Comparison of ENCODE assay signal across 16 mouse cellular contexts in genomic region chr10:80317011-80317410, GRCm38 (mm10). TPM values are rescaled to one million over a fixed set of nuclear protein-coding genes. Genes with fewer than 3 reads are reported as not detected.
A peak's percentile ranks its signal among the peaks of the same experiment; 100 is the strongest.
DNase-seq lines count a peak whose midpoint lies in the region; ATAC-seq lines count a peak whose summit lies in the region.
"Had no signal": no experiment of that assay in that cellular context is flagged by ENCODE, and none has a peak within 500 bp of the region (broad histone marks: within the 10 kb centered on the region; RNA-seq: fewer than 3 reads in every experiment).

No protein-coding gene starts in this region.

- 55% methylated on average over 10 of the region's 10 CpGs for WGBS in heart, embryonic 12.5 days
- 52% methylated on average over 10 of the region's 10 CpGs for WGBS in limb, embryonic 13.5 days
- 58% methylated on average over 10 of the region's 10 CpGs for WGBS in limb, embryonic 10.5 days
- WGBS in embryonic facial prominence, embryonic 13.5 days = 57% methylated on average over 10 of the region's 10 CpGs
- WGBS in liver, embryonic 16.5 days (ENCODE audit: insufficient replicate concordance) = 19% methylated on average over 10 of the region's 10 CpGs

- H3K27me3 ChIP-seq in heart, embryonic 12.5 days (replicated peaks) = peaks cover 61% of the 10 kb centered on the region
- H3K27me3 ChIP-seq in limb, embryonic 13.5 days = peaks cover 60% of the 10 kb centered on the region
- peaks cover 68% of the 10 kb centered on the region for H3K27me3 ChIP-seq in limb, embryonic 10.5 days (ENCODE audit: low read depth, poor library complexity, severe bottlenecking)
- H3K27me3 ChIP-seq in embryonic facial prominence, embryonic 13.5 days = peaks cover 58% of the 10 kb centered on the region
- peaks cover 48% of the 10 kb centered on the region for H3K27me3 ChIP-seq in liver, embryonic 16.5 days (ENCODE audit: control insufficient read depth, insufficient read depth, low read depth, low read length)
- H3K27me3 ChIP-seq: CH12.LX; midbrain, embryonic 13.5 days had no signal

- ATAC-seq in heart, embryonic 12.5 days (ENCODE audit: insufficient number of reproducible peaks, low FRiP score) = no peak
- no peak for ATAC-seq in limb, embryonic 13.5 days (ENCODE audit: low FRiP score, low read depth)
- no peak for ATAC-seq in embryonic facial prominence, embryonic 13.5 days (ENCODE audit: insufficient number of reproducible peaks, insufficient read depth, low FRiP score, low TSS enrichment, low read depth)
- ATAC-seq in liver, embryonic 16.5 days (ENCODE audit: low read depth) = no peak
- ATAC-seq: intestine, postnatal 0 days had no signal

- no peaks in the 10 kb centered on the region for H3K9me3 ChIP-seq in heart, embryonic 12.5 days (replicated peaks)
- no peaks in the 10 kb centered on the region for H3K9me3 ChIP-seq in limb, embryonic 13.5 days
- H3K9me3 ChIP-seq in limb, embryonic 10.5 days (replicated peaks) = no peaks in the 10 kb centered on the region
- no peaks in the 10 kb centered on the region for H3K9me3 ChIP-seq in embryonic facial prominence, embryonic 13.5 days
- no peaks in the 10 kb centered on the region for H3K9me3 ChIP-seq in liver, embryonic 16.5 days (replicated peaks; ENCODE audit: control insufficient read depth, low read length)
- H3K9me3 ChIP-seq: midbrain, embryonic 13.5 days had no signal

- no peak for DNase-seq in heart, postnatal 25 days (ENCODE audit: low spot score)
- DNase-seq in limb, embryonic 10.5 days (ENCODE audit: low spot score) = no peak
- DNase-seq in right cerebral cortex, postnatal 14 days = no peak
- DNase-seq: adrenal gland, postnatal 36 days; kidney, postnatal 4 days; lung, embryonic 14.5 days; right cerebral cortex, postnatal 25 days; thymus, postnatal 4 days had no signal

- H3K4me2 ChIP-seq in heart, embryonic 12.5 days = peak overlapping the region; percentile 14; the same call in 1 of the 2 replicates
- no peak overlapping the region for H3K4me2 ChIP-seq in limb, embryonic 13.5 days (replicated peaks)
- no peak overlapping the region for H3K4me2 ChIP-seq in embryonic facial prominence, embryonic 13.5 days
- H3K4me2 ChIP-seq in liver, embryonic 16.5 days (ENCODE audit: low read depth, low read length) = peak overlapping the region; percentile 32
- H3K4me2 ChIP-seq: lung, embryonic 14.5 days; midbrain, embryonic 13.5 days had no signal

- 0 out of 2 replicates have a peak overlapping the region, but pooled peaks have one; percentile 1 for H3K4me3 ChIP-seq in heart, embryonic 12.5 days
- H3K4me3 ChIP-seq in limb, embryonic 13.5 days = no peak overlapping the region
- no peak overlapping the region for H3K4me3 ChIP-seq in limb, embryonic 10.5 days
- H3K4me3 ChIP-seq in embryonic facial prominence, embryonic 13.5 days = no peak overlapping the region
- H3K4me3 ChIP-seq in liver, embryonic 16.5 days (ENCODE audit: low read depth, low read length) = no peak overlapping the region
- H3K4me3 ChIP-seq: midbrain, embryonic 13.5 days had no signal

- peaks cover 17% of the 10 kb centered on the region for H3K36me3 ChIP-seq in heart, embryonic 12.5 days
- H3K36me3 ChIP-seq in limb, embryonic 13.5 days = peaks cover 19% of the 10 kb centered on the region
- H3K36me3 ChIP-seq in limb, embryonic 10.5 days = peaks cover 22% of the 10 kb centered on the region
- H3K36me3 ChIP-seq in embryonic facial prominence, embryonic 13.5 days = peaks cover 33% of the 10 kb centered on the region
- peaks cover 5% of the 10 kb centered on the region; the same call in 1 of the 2 replicates for H3K36me3 ChIP-seq in liver, embryonic 16.5 days (ENCODE audit: control insufficient read depth, insufficient read depth)

- H3K9ac ChIP-seq in heart, embryonic 12.5 days = 0 out of 2 replicates have a peak overlapping the region, but pooled peaks have one; percentile 14
- H3K9ac ChIP-seq in limb, embryonic 13.5 days = 0 out of 2 replicates have a peak overlapping the region, but pooled peaks have one; percentile 31
- 0 out of 2 replicates have a peak overlapping the region, but pooled peaks have one; percentile 55 for H3K9ac ChIP-seq in embryonic facial prominence, embryonic 13.5 days
- H3K9ac ChIP-seq in liver, embryonic 16.5 days (ENCODE audit: low read depth, low read length) = peak overlapping the region; percentile 31
- H3K9ac ChIP-seq: lung, embryonic 14.5 days had no signal

- H3K27ac ChIP-seq in heart, embryonic 12.5 days (ENCODE audit: poor library complexity, severe bottlenecking) = 0 out of 2 replicates have a peak overlapping the region, but pooled peaks have one; percentile 2
- H3K27ac ChIP-seq in limb, embryonic 13.5 days = no peak overlapping the region
- H3K27ac ChIP-seq in limb, embryonic 10.5 days = no peak overlapping the region
- no peak overlapping the region for H3K27ac ChIP-seq in embryonic facial prominence, embryonic 13.5 days
- H3K27ac ChIP-seq in liver, embryonic 16.5 days (ENCODE audit: low read length) = no peak overlapping the region

- intact Hi-C loops in heart, postnatal 25 days (cut with DNase I) = no loop called here

- H3K4me1 ChIP-seq in heart, embryonic 12.5 days (replicated peaks) = peaks cover 54% of the 10 kb centered on the region
- peaks cover 20% of the 10 kb centered on the region for H3K4me1 ChIP-seq in limb, embryonic 13.5 days
- H3K4me1 ChIP-seq in limb, embryonic 10.5 days = peaks cover 57% of the 10 kb centered on the region
- peaks cover 34% of the 10 kb centered on the region for H3K4me1 ChIP-seq in embryonic facial prominence, embryonic 13.5 days
- peaks cover 49% of the 10 kb centered on the region for H3K4me1 ChIP-seq in liver, embryonic 16.5 days (ENCODE audit: control insufficient read depth, low read depth, low read length)

RNA-seq across cellular contexts. Expression of gene 2310011J03Rik, which starts 3.3 kb away (rescaled TPM):
- polyA plus RNA-seq in heart, embryonic 12.5 days (2016; fragmentation: Nextera tagmentation; extraction: Ambion mirVana) = 32.7 and 32.8 TPM in 2 replicates
- 10 to 100 TPM; 11.4 to 13.8 TPM for total RNA-seq in heart, postnatal 25 days (2021)
- 50.7 and 51.2 TPM in 2 replicates for polyA plus RNA-seq in limb, embryonic 13.5 days (2015; fragmentation: Nextera tagmentation; extraction: Ambion mirVana)
- 58.2 and 60.9 TPM in 2 replicates for polyA plus RNA-seq in limb, embryonic 10.5 days (2016; fragmentation: Nextera tagmentation; extraction: Ambion mirVana)
- polyA plus RNA-seq in embryonic facial prominence, embryonic 13.5 days (2015; fragmentation: Nextera tagmentation; extraction: Ambion mirVana) = 49.3 and 57.9 TPM in 2 replicates
- 27.9 and 29.0 TPM in 2 replicates for polyA plus RNA-seq in liver, embryonic 16.5 days (2015; fragmentation: Nextera tagmentation; extraction: Ambion mirVana)

RNA-seq across cellular contexts. Expression of gene Pcsk4, which starts 12.3 kb away (rescaled TPM):
- polyA plus RNA-seq in heart, embryonic 12.5 days (2016; fragmentation: Nextera tagmentation; extraction: Ambion mirVana) = 1.0 and 1.5 TPM in 2 replicates
- 1 to 10 TPM; 1.3 to 1.6 TPM for total RNA-seq in heart, postnatal 25 days (2021)
- 4.8 and 6.5 TPM in 2 replicates for polyA plus RNA-seq in limb, embryonic 13.5 days (2015; fragmentation: Nextera tagmentation; extraction: Ambion mirVana)
- polyA plus RNA-seq in limb, embryonic 10.5 days (2016; fragmentation: Nextera tagmentation; extraction: Ambion mirVana) = 6.1 and 6.3 TPM in 2 replicates
- polyA plus RNA-seq in embryonic facial prominence, embryonic 13.5 days (2015; fragmentation: Nextera tagmentation; extraction: Ambion mirVana) = 4.4 and 4.9 TPM in 2 replicates
- polyA plus RNA-seq in liver, embryonic 16.5 days (2015; fragmentation: Nextera tagmentation; extraction: Ambion mirVana) = 3.5 and 4.0 TPM in 2 replicates
- total RNA-seq: neutrophil, adult 5-6 weeks had no signal

RNA-seq across cellular contexts. Expression of gene Reep6, which starts 12.7 kb away (rescaled TPM):
- 3.1 and 3.7 TPM in 2 replicates for polyA plus RNA-seq in heart, embryonic 12.5 days (2016; fragmentation: Nextera tagmentation; extraction: Ambion mirVana)
- total RNA-seq in heart, postnatal 25 days (2021) = 1 to 10 TPM; 1.9 to 2.1 TPM
- polyA plus RNA-seq in limb, embryonic 13.5 days (2015; fragmentation: Nextera tagmentation; extraction: Ambion mirVana) = 6.1 and 6.3 TPM in 2 replicates
- polyA plus RNA-seq in limb, embryonic 10.5 days (2016; fragmentation: Nextera tagmentation; extraction: Ambion mirVana) = 5.4 and 6.6 TPM in 2 replicates
- 6.0 and 6.3 TPM in 2 replicates for polyA plus RNA-seq in embryonic facial prominence, embryonic 13.5 days (2015; fragmentation: Nextera tagmentation; extraction: Ambion mirVana)
- polyA plus RNA-seq in liver, embryonic 16.5 days (2015; fragmentation: Nextera tagmentation; extraction: Ambion mirVana) = 83.9 and 102 TPM in 2 replicates
- total RNA-seq: neutrophil, adult 5-6 weeks had no signal

RNA-seq across cellular contexts. Expression of gene Apc2, which starts 21.2 kb away (rescaled TPM):
- 0.89 and 1.4 TPM in 2 replicates for polyA plus RNA-seq in heart, embryonic 12.5 days (2016; fragmentation: Nextera tagmentation; extraction: Ambion mirVana)
- 1 to 10 TPM; 3.4 to 4.0 TPM for total RNA-seq in heart, postnatal 25 days (2021)
- 3.3 and 3.8 TPM in 2 replicates for polyA plus RNA-seq in limb, embryonic 13.5 days (2015; fragmentation: Nextera tagmentation; extraction: Ambion mirVana)
- polyA plus RNA-seq in limb, embryonic 10.5 days (2016; fragmentation: Nextera tagmentation; extraction: Ambion mirVana) = 0.90 and 2.9 TPM in 2 replicates
- 9.3 and 9.4 TPM in 2 replicates for polyA plus RNA-seq in embryonic facial prominence, embryonic 13.5 days (2015; fragmentation: Nextera tagmentation; extraction: Ambion mirVana)
- polyA plus RNA-seq in liver, embryonic 16.5 days (2015; fragmentation: Nextera tagmentation; extraction: Ambion mirVana) = 0.12 and 0.23 TPM in 2 replicates

RNA-seq across cellular contexts. Expression of gene Rps15, which starts 24.8 kb away (rescaled TPM):
- 577 and 591 TPM in 2 replicates for polyA plus RNA-seq in heart, embryonic 12.5 days (2016; fragmentation: Nextera tagmentation; extraction: Ambion mirVana)
- 100 to 1,000 TPM; 703 to 732 TPM for total RNA-seq in heart, postnatal 25 days (2021)
- 908 and 936 TPM in 2 replicates for polyA plus RNA-seq in limb, embryonic 13.5 days (2015; fragmentation: Nextera tagmentation; extraction: Ambion mirVana)
- polyA plus RNA-seq in limb, embryonic 10.5 days (2016; fragmentation: Nextera tagmentation; extraction: Ambion mirVana) = 1,092 and 1,255 TPM in 2 replicates
- 1,000 and 1,047 TPM in 2 replicates for polyA plus RNA-seq in embryonic facial prominence, embryonic 13.5 days (2015; fragmentation: Nextera tagmentation; extraction: Ambion mirVana)
- polyA plus RNA-seq in liver, embryonic 16.5 days (2015; fragmentation: Nextera tagmentation; extraction: Ambion mirVana) = 460 and 501 TPM in 2 replicates

Comparison
In these comparisons a context has a peak if more than half of its experiments do, and no peak if none do; other contexts are left out.
1. H3K4me2 ChIP-seq: peak in heart, embryonic 12.5 days (single experiment) and liver, embryonic 16.5 days (single experiment); none in limb, embryonic 13.5 days (single experiment) and embryonic facial prominence, embryonic 13.5 days (single experiment).
2. RNA of gene Reep6, which starts 12.7 kb away (polyA plus RNA-seq): 83.9 to 102 TPM in liver, embryonic 16.5 days; 6.1 to 6.3 TPM in limb, embryonic 13.5 days, 6.0 to 6.3 TPM in embryonic facial prominence, embryonic 13.5 days, 5.4 to 6.6 TPM in limb, embryonic 10.5 days and 3.1 to 3.7 TPM in heart, embryonic 12.5 days; every median in the first group is over 10 times any median in the second.
3. Peak in every context shown above with its lines, with median percentiles within 50 percentile points of each other: H3K9ac ChIP-seq.